Mouse (Mus musculus): Measurements from ENCODE around the gene Gna13. TPM values are rescaled to one million over a fixed set of nuclear protein-coding genes. Genes with fewer than 3 reads are reported as not detected.

Gna13 gene
- polyA plus RNA-seq, 1 experiment from 2014 or later: 18.6 TPM

- Histone ChIP-seq H3K4me1 (no peaks in the 10 kb centered on the region), H3K4me3 (no peak overlapping the region), H3K36me3 (no peaks in the 10 kb centered on the region), H3K4me2 (replicated peaks) (no peak overlapping the region), H3K9ac (no peak overlapping the region), H3K27me3 (replicated peaks) (no peaks in the 10 kb centered on the region), H3K27ac (no peak overlapping the region), H3K9me3 (0 out of 2 replicates have a peak, but pooled peaks cover 4% of the 10 kb centered on the region)
- 58% methylated on average over 16 of the region's 16 CpGs for WGBS
- no peak for ATAC-seq (ENCODE audit: low FRiP score, low read depth)
These were observed 57.4 kb downstream of the Gna13 start for GRCm38 (mm10) chr11:109419961-109420566.

DNA sequence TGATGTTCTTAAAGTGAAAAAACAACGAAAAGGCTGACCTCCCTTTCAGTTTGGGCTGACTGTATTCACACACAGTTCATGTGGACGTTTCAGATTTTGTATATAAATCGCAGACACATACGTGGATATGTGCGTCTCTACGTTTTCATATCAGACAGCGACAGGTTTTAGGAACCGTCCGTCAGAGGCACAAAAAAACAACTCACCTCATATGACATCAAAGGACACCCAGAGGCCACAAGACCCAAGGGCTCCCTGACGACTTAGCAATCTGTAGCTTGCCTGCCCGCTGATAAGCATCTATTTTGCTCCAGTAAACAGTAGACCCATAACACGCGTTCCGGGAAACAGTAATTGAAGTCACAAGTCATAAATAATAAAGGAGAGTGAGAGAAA, 57.9 kb downstream of the Gna13 start:
- Histone ChIP-seq H3K27me3 (replicated peaks) (no peaks in the 10 kb centered on the region), H3K4me3 (no peak overlapping the region), H3K4me1 (no peaks in the 10 kb centered on the region), H3K4me2 (replicated peaks) (no peak overlapping the region), H3K36me3 (no peaks in the 10 kb centered on the region), H3K27ac (no peak overlapping the region), H3K9me3 (0 out of 2 replicates have a peak, but pooled peaks cover 4% of the 10 kb centered on the region), H3K9ac (no peak overlapping the region)
- 86% methylated on average over 14 of the region's 14 CpGs for WGBS
- no peak for ATAC-seq (ENCODE audit: low FRiP score, low read depth)

DNA sequence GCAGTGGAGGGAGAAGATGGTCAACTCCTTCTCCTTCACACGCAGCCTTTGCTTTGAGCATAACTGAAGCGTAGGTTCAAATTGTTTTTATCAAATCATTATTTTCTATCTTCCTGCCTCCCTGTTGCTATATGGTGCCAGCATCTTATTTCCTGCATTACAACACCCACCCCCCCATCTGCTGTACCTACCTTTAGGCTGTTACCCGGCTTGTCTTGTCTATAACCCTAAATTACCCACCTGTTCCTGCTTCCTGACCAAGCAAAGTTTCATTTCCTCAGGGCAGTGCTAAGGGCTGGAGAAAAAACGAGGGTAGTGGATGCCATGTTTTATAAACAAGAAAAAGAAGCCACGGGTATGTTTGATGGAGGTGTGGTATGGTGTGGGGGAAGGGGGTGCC, 58.6 kb downstream of the Gna13 start:
- Histone ChIP-seq H3K36me3 (no peaks in the 10 kb centered on the region), H3K9me3 (0 out of 2 replicates have a peak, but pooled peaks cover 4% of the 10 kb centered on the region), H3K27me3 (replicated peaks) (no peaks in the 10 kb centered on the region), H3K4me2 (replicated peaks) (no peak overlapping the region), H3K9ac (no peak overlapping the region), H3K4me3 (no peak overlapping the region), H3K27ac (no peak overlapping the region), H3K4me1 (no peaks in the 10 kb centered on the region)
- no peak for ATAC-seq (ENCODE audit: low FRiP score, low read depth)
- WGBS: 81% methylated on average over 5 of the region's 5 CpGs

DNA sequence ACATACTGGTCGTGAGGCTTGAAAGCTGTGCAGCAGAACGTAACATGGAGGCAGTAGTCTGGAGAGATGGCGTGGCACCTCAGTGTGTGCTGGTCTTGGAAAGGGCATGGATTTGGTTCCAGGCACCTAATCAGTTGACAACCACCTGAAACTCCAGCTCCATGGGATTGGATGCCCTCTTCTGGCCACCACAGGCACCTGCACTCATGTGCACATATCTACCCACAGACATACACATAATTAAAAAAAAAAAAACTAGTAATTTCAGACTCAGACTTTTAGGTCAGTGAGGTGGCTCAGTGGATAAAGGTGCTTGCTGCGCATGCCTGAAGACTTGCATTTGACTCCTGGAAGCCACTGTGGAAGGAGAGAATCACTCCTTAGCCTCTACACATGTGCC, 59.6 kb downstream of the Gna13 start:
- no peak overlapping the region for H3K27ac ChIP-seq
- no peaks in the 10 kb centered on the region for H3K36me3 ChIP-seq
- 99% methylated on average over 4 of the region's 4 CpGs for WGBS
- no peak overlapping the region for H3K4me2 ChIP-seq (replicated peaks)
- no peak overlapping the region for H3K9ac ChIP-seq
- peaks cover 8% of the 10 kb centered on the region; the same call in 1 of the 2 replicates for H3K4me1 ChIP-seq
- no peak overlapping the region for H3K4me3 ChIP-seq
- ATAC-seq (ENCODE audit: low FRiP score, low read depth): no peak
- no peaks in the 10 kb centered on the region for H3K27me3 ChIP-seq (replicated peaks)
- H3K9me3 ChIP-seq: 0 out of 2 replicates have a peak, but pooled peaks cover 4% of the 10 kb centered on the region

GRCm38 (mm10) chr11:109423294-109423693, 60.7 kb downstream of the Gna13 start:
- Histone ChIP-seq H3K9me3 (0 out of 2 replicates have a peak, but pooled peaks cover 4% of the 10 kb centered on the region), H3K4me3 (no peak overlapping the region), H3K27me3 (replicated peaks) (no peaks in the 10 kb centered on the region), H3K36me3 (no peaks in the 10 kb centered on the region), H3K9ac (no peak overlapping the region), H3K27ac (no peak overlapping the region), H3K4me1 (peaks cover 10% of the 10 kb centered on the region; the same call in 1 of the 2 replicates), H3K4me2 (replicated peaks) (no peak overlapping the region)
- WGBS: 81% methylated on average over 1 of the region's 1 CpGs
- no peak for ATAC-seq (ENCODE audit: low FRiP score, low read depth)

GRCm38 (mm10) chr11:109425392-109426271, 63.0 kb downstream of the Gna13 start, which contains the start of gene Amz2:
Gene Amz2, plus strand, starts transcription at chr11:109425946.
- peak; percentile 96 for ATAC-seq (ENCODE audit: low FRiP score, low read depth)
- peak within 1 kb of the TSS; percentile 70 for H3K9ac ChIP-seq
- under 1% methylated on average over 65 of the region's 65 CpGs for WGBS

DNA sequence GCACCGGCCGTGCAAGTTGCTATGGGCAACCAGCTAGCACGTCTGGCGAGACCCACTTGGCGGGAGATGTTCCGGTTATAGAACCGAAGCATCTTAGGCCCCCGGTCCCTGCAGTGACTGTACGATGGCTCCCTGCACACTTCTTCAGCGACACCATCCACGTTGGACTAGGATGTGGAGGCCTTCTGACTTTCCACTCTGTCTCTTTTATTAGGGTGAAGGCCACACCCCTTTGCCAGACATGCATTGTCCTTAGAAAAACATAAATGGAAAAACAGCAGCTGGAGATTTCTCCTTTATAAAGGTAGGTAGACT, 63.6 kb downstream of the Gna13 start:
- H3K9ac ChIP-seq: peak overlapping the region; percentile 70
- H3K36me3 ChIP-seq: peaks cover 23% of the 10 kb centered on the region
- H3K27ac ChIP-seq: peak overlapping the region; percentile 77; the same call in 1 of the 2 replicates
- no peak for ATAC-seq (ENCODE audit: low FRiP score, low read depth)
- peak overlapping the region; percentile 59 for H3K4me3 ChIP-seq
- under 1% methylated on average over 11 of the region's 11 CpGs for WGBS
- peaks cover 10% of the 10 kb centered on the region; the same call in 1 of the 2 replicates for H3K4me1 ChIP-seq
- H3K9me3 ChIP-seq: 0 out of 2 replicates have a peak, but pooled peaks cover 4% of the 10 kb centered on the region
- H3K4me2 ChIP-seq (replicated peaks): peak overlapping the region; percentile 58
- H3K27me3 ChIP-seq (replicated peaks): no peaks in the 10 kb centered on the region

More at GRCm38 (mm10) chr11:109425392-109426271, 63.0 kb downstream of the Gna13 start, which contains the start of gene Amz2:
- Histone ChIP-seq H3K27me3 (replicated peaks) (no peaks in the 10 kb centered on the region), H3K27ac (peak within 1 kb of the TSS; percentile 77; the same call in 1 of the 2 replicates), H3K9me3 (0 out of 2 replicates have a peak, but pooled peaks cover 4% of the 10 kb centered on the region), H3K4me2 (replicated peaks) (peak within 1 kb of the TSS; percentile 58), H3K4me1 (peaks cover 10% of the 10 kb centered on the region; the same call in 1 of the 2 replicates), H3K4me3 (peak within 1 kb of the TSS; percentile 59), H3K36me3 (peaks cover 18% of the 10 kb centered on the region)

DNA sequence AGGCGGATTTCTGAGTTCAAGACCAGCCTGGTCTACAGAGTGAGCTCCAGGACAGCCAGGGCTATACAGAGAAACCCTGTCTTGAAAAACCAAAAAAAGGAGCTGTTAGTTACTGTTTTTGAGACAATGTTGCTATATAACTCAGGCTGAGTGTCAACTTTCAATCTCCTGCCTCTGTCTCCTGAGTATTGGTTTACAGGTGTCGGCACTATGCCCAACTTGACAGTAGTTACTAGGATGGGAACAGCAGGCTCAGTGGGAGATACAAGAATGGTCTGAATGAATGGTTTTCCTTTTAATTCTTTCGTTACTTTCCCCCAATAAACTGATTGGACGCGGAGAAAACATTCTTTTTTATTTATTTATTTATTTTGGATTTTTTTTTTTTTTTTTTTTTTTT, 64.7 kb downstream of the Gna13 start:
- no peaks in the 10 kb centered on the region for H3K27me3 ChIP-seq (replicated peaks)
- H3K9me3 ChIP-seq: 0 out of 2 replicates have a peak, but pooled peaks cover under 1% of the 10 kb centered on the region
- no peak overlapping the region for H3K9ac ChIP-seq
- H3K4me1 ChIP-seq: peaks cover 13% of the 10 kb centered on the region; the same call in 1 of the 2 replicates
- no peak for ATAC-seq (ENCODE audit: low FRiP score, low read depth)
- 95% methylated on average over 5 of the region's 5 CpGs for WGBS
- no peak overlapping the region for H3K4me3 ChIP-seq
- H3K36me3 ChIP-seq: peaks cover 27% of the 10 kb centered on the region
- H3K4me2 ChIP-seq (replicated peaks): 0 out of 2 replicates have a peak overlapping the region, but pooled peaks have one; percentile 58
- H3K27ac ChIP-seq: no peak overlapping the region

- peaks cover 67% of the 10 kb centered on the region for H3K36me3 ChIP-seq
- H3K27ac ChIP-seq: no peak overlapping the region
- H3K4me1 ChIP-seq: 0 out of 2 replicates have a peak, but pooled peaks cover 3% of the 10 kb centered on the region
- no peak overlapping the region for H3K9ac ChIP-seq
- no peak for ATAC-seq (ENCODE audit: low FRiP score, low read depth)
- 93% methylated on average over 16 of the region's 16 CpGs for WGBS
- no peak overlapping the region for H3K4me3 ChIP-seq
- no peaks in the 10 kb centered on the region for H3K9me3 ChIP-seq
- no peak overlapping the region for H3K4me2 ChIP-seq (replicated peaks)
- H3K27me3 ChIP-seq (replicated peaks): no peaks in the 10 kb centered on the region
These were observed 71.7 kb downstream of the Gna13 start for GRCm38 (mm10) chr11:109434233-109434798.

DNA sequence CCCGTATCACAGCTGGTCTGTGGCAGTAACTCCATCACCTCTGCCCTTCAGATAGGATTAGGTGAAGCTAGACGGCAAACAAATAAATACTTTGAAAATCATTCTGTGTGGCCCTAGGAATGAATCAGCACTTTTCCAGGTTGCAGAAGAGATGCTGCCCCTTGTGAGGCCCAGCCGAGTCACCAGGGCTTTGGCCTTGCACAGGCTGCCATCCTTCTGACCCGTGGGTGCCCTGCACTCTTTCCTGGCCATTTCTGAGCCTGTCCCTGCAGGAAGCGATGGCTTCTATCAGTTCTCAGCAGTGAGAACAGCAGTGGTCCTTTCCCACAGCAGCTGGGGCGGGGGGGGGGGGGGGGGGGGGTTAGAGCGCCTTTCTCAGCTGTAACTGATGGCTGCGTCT, 74.3 kb downstream of the Gna13 start:
- no peak overlapping the region for H3K4me3 ChIP-seq
- no peak overlapping the region for H3K27ac ChIP-seq
- no peak overlapping the region for H3K4me2 ChIP-seq (replicated peaks)
- H3K4me1 ChIP-seq: 0 out of 2 replicates have a peak, but pooled peaks cover 7% of the 10 kb centered on the region
- H3K36me3 ChIP-seq: peaks cover 45% of the 10 kb centered on the region
- H3K27me3 ChIP-seq (replicated peaks): no peaks in the 10 kb centered on the region
- no peak overlapping the region for H3K9ac ChIP-seq
- H3K9me3 ChIP-seq: no peaks in the 10 kb centered on the region
- ATAC-seq (ENCODE audit: low FRiP score, low read depth): no peak
- 78% methylated on average over 8 of the region's 8 CpGs for WGBS

GRCm38 (mm10) chr11:109439209-109439608, 76.6 kb downstream of the Gna13 start:
- ATAC-seq (ENCODE audit: low FRiP score, low read depth): peak; percentile 63; the same call in 1 of the 2 replicates
- peaks cover 36% of the 10 kb centered on the region for H3K36me3 ChIP-seq
- H3K27ac ChIP-seq: no peak overlapping the region
- no peak overlapping the region for H3K4me3 ChIP-seq
- 0 out of 2 replicates have a peak, but pooled peaks cover 7% of the 10 kb centered on the region for H3K4me1 ChIP-seq
- H3K4me2 ChIP-seq (replicated peaks): peak overlapping the region; percentile 68
- H3K9me3 ChIP-seq: no peaks in the 10 kb centered on the region
- no peaks in the 10 kb centered on the region for H3K27me3 ChIP-seq (replicated peaks)
- H3K9ac ChIP-seq: no peak overlapping the region
- WGBS: 20% methylated on average over 5 of the region's 5 CpGs

All from neural tube, embryonic 12.5 days (tissue).